Mouse (Mus musculus): ENCODE data around the gene Fhdc1.

Fhdc1 gene

DNA sequence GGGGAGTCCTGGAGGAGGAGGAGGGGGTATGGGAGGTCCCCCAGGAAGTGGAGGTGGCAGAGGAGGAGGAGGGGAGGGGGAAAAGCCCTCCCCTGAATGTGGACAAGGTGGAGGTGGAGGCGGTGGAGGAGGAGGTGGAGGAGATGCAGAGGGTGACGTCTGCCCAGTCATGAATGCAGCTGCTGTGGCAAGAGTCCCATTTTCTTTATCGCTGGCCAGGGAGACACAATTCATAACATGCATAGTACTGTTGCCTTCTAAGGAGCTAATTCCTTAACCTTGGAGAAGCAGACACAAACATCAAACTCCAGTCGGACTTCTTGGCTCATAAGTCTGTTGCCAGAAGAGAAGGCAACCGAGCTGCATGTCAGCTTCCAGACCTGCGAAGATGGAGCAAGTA lies 5.8 kb downstream of the Fhdc1 start:
- DNase-seq: no peak

DNA sequence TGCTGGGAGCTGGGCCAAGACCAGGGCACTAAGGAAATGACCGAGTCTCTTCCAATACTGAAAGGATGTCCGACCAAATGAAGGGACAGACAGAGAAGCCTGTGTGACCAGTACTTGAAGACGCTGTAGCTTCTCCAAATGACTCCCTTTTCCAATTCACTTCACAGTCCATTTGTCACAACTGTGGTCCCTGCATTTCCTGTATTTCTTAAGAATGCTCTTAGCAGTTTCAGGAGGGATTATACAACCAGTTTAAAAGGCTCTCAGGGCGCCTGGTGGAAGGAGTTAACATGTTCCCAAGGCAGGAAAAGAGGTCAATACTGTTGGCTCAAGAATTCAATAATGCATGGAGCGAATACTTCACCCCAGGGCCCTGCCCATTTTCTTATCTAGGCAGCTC lies 7.3 kb downstream of the Fhdc1 start:
- DNase-seq: no peak

DNA sequence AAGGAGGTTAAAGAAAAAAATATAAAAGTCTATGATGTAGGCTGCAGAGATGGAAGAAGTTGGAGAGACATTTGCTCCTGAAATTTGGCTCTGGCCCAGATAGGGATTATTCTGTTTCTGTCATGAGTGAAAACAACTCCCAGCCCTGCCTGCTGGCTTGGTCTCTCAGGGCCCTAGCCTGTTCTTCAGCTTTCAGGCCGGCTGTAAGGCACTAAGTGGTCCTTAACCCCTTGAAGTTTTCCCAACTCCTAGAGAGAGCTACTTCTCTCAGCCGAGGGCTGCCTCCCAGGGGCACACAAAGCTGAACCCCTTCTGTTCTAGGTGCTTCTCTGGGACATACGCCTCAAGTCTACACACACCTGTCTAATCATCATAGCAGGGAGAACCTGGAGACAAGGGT lies 7.7 kb downstream of the Fhdc1 start:
- no peak for DNase-seq

DNA sequence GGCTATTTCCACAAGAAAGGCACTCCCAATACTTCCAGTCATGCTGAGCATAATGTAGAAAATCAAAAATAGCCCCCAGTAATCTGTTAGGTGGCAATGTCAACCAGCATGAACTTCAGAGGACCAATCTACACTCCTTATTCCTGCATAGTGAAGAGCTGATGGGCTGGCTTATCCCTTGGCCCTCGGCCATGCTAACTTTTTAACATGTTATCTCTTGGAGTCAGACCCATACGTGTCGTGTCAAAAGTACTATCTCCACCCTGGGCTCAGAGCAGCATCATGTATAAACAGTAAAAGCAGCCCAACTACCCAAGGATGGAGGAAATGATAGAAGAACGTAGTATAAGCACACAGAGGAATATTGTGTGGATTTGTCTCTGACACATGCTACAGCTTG lies 9.1 kb downstream of the Fhdc1 start:
- no peak for DNase-seq

DNA sequence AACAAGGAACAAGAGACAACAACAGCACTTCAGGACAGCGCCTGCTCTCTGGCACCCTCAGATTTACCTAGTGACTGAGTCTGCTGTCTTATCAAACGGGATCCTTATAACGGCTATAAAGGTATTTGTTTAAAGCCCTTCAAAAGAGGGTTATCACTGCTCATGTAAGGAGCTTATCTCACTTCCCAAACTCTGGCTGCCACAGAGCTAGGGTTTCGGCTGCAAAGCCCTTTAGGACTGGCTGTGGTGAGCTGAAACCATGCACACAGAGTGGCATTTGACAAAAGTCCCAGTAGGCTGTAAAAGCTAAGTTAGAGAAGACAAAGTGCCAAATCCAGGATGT lies 12.1 kb downstream of the Fhdc1 start:
- no peak for DNase-seq

DNA sequence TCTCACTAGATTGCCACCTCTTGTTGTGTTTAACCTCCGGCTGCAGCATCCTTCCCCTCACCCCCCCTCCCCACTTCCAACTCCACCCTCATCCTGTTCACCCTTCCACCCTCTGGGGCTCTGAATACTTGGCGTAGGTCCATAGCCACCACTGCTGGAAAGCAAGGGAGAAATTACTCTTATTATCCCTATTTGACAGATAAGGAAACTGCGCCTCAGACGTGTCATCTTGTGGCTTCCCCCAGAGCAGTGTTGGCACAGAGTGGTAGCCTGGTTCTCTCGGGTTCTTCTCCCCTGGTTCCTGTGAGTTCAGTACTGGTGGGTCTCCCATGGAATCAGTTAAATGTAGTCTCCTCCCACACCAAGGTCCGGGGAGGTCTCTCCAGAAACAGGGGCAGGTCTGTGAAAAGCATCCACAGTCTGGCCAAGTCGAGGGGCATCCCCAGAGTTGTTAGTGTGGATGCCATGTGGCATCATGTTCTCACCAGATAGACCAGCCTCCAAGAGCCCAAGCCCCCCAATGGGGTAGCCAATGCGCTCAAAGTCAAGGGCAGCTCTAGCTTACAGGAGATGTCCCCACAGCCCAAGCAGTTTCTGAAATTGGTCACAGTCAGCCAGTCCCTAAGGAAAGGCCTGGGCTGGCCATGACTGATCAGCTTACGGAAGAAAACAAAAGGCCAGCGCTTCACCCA lies 12.7 kb downstream of the Fhdc1 start:
- no peak for DNase-seq

DNA sequence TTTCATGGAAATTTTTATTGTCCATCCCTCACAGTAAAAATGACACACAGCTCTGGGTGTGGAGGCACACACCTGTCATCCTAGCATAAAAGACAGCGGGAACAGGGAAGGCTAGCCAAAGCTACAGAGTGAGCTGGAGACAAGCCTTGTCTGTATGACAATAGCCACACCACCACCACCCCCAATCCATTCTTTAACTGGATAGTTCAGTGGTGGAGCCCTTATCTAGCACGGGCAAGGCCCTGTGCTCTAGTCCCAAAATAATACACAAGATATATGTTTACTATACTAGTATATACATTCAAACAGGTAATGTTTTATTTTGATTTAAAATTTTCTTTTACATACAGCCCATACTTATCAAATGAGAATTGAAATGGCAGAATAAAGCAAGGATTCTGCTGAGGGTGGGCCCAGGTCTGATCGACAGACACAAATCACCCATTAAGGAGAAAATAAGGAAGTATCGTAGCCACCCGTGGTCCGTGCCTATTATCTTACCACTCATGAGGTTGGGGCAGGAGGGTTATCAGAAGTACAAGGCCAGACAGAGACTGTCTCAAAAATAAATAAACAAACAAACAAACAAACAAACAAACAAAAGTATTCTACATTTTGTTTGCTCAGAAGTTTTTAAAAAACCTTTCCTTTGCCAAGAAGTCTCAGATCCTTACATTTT lies 14.3 kb downstream of the Fhdc1 start:
- no peak for DNase-seq

DNA sequence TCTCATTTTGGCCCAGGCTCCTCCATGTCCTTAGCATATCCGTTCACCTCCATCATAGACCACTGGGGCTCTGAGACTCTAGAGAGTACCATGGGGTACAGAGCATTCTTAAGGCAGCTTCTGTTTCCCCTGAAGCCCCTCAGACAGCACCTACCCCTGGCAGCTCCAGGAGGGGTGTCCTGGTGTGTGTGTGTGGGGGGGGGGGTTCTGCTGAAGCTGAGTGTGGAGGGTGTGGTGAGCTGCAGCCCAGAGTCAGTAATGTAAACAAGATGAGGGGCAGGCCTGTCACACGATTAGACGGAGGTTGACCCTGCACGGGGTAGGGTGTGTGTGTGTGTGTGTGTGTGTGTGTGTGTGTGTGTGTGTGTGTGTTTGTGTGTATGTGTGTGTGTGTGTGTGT lies 18.5 kb downstream of the Fhdc1 start:
- DNase-seq: no peak

DNA sequence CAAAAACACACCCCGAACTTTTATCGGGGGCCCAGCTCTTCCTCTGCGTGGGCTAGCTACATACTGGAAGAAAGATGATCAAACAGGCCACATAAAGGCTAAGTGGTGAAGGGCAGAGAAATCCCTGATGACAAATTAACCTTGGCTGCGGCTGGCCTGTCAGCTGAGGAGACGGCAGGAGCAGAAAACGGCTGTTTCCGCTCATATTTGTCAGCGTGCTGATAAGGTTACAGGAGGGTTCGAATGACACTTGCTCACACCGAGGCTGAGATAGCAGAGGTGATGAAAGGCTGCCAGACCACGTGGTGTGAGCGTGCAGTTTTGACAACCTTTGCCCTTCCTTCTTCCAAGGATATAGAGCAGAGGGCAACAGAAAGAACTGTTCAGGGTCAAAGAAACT lies 19.3 kb downstream of the Fhdc1 start:
- DNase-seq: no peak

DNA sequence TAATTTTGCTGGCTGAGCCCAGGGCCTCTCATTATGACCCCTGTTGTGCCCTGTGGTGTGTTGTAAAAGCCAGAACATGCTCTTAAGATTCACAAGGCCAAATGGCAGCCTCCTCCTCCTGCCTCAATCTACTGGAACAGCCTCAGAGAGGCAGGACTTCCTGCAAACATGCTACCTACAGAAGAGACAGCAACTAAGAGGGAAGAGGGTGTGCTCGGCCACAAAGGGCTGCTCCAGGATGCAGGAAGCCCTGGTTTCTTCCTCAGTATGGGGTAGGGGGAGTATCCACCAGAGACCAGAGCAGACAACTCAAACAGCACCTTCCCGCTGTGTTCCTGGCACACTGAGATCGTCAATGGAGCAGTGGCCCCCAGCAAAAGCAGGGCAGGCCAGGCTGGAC lies 19.7 kb downstream of the Fhdc1 start:
- no peak for DNase-seq

DNA sequence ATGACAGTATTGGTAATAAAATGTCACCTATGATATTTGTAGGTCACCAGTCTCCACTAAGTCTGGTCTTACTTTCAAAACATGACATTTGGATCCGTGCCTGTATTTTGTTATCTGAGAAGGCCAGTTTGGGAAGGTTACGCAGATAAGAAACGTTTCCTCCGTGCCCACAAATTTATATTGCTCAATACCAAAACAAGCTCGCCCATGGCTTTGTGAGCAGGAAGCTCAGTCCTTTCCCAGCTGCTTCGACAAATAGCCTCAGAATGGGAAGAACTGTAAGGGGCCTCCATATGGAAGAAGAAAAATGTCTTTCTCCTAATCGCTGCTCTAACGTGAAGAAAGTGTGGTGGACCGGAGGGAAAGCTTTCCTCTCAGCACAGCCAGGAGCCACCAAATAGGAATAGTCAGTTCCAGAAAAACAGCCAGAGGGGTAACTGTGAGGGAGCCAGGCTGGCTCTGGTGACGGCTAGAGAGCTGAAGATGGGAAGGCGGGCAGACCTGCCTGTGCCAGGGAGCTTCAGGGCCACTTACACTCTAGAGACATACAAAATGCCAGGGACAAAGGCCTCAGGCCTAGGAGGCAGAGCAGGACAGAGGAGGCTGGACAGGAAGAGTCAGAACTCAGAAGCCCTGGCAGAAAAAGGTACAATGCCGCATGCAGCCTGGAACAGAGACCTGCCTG lies 24.4 kb downstream of the Fhdc1 start:
- no peak for DNase-seq

DNA sequence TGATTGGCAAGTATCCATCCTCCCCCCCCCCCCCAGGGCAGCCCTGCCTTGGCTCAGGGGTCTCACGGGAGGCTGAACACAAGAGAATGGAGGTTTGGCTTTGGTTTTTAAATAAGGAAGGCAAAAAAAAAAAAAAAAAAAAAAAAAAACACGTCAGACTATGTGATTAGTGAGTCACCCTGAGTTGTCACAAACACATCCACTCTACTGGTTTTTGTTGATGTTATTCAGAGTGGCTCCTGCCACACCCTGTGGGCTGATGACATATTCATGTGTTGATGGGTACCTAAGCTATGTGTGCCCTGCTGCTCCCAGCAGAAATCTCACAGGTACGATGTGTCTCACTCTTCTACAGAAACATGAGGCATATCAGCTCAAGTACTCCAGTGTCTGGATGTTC lies 29.6 kb downstream of the Fhdc1 start:
- DNase-seq: no peak

DNA sequence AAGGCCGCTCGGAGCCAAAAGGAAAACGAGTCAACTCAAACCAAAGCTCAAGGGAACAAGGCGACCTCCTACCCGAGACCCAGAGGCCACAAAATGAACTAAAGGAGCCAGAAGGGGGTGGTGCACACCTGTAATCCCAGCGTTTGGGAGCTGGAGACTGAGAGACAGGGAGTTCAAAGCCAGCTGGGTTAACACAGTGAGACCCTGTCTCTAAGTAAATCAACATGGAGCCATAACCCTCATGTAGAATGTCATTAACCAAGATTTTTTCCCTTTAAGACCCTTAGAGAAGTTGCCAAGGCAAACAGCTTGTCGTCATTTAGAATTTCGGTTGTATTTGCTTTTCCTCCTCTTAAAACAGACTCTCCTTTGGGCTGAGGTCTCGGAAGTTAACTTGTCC lies 31.2 kb downstream of the Fhdc1 start:
- no peak for DNase-seq

DNA sequence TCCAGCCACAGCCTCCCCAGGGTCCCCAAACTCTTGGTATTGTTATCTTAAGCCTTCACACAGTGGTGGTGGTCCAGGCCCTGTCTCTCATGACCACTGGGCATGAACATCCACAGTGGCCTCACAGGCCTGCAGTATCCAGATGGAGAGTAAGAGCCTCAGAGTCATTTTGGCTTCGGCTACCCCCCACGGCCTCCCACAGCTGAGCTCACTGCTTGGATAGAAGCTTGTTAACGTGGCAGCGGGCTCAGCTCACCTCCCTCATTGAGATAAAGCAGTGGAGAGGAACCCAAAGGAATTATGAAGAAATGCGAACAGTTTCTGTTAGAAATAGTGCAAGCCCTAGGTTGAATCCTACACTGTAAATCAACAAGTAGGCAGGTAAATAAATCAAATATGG lies 32.4 kb downstream of the Fhdc1 start:
- DNase-seq: no peak

DNA sequence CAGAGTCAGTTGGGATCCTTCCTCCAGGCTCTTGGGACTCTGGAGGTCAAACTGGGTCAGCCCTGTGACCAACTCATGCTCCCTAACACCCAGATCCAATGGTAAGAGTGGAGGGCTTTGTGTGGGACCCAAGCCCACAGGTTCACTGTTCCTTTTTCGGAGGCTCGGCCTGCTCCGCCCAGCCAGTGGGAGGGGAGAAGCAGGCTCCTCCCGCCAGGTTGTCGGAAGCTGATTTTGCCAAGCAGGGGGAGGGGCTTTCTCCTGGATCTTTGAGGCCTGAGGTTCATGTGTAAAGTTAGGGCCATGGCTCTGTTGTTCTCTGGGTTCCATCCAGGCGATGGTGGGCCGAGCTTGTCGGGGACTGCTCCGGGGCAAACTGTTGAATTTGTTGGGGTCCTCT lies 34.4 kb downstream of the Fhdc1 start:
- no peak for DNase-seq

DNA sequence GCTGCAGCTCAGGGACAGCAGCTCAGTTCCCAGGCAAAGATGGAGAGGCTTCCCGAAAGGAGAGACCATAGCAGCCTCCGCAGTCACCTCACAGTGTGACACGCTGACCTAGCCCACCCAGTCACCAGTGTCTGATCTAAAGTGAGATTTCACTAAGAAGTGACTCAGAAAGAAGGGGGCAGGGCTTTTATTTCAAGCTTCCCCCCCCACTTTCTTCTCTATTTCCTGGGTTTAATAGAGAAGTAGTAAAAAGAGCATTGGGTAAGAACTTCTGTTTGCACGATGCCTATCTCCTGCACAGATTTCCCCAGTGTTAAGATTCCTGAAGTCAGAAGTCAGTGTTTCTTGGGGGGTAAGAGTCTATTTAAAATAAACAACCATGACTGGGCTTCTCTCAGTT lies 37.3 kb downstream of the Fhdc1 start:
- no peak for DNase-seq

DNA sequence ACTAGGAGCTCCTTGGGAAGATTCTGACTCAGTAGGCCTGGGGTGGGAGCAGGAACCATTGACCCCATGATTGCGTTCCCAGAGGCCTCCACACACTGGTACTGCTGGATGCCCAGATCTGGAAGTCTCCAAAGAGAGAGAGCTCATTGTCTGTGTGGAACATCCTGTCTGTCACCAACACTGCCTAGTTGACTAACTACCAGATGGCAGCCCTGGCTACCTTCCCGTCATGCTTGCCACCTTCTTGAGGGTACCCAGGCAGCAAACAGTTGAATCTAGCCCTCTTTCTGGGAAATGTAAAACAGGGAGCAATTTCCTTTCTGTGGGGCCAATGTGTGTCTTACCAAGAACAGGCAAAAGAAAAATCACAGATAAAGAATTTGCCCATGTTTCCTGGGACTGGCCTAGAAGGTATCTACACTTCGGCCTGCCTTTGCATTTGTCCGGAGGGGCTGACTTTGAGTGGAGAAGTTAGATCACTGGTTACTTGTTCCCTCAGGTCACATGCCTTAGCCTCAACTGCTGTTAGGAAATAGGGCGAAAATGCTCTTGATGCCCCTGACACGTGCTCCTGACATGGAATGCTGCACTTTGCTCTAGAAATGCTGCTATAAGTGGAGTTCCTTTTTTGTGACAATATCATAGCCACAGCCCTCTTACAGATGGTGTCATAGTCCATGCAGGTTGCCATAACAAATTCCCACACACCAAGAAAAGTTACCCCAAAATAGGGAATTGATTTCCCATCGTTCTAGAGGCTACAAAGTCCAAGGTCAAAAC lies 40.6 kb downstream of the Fhdc1 start:
- DNase-seq: no peak

DNA sequence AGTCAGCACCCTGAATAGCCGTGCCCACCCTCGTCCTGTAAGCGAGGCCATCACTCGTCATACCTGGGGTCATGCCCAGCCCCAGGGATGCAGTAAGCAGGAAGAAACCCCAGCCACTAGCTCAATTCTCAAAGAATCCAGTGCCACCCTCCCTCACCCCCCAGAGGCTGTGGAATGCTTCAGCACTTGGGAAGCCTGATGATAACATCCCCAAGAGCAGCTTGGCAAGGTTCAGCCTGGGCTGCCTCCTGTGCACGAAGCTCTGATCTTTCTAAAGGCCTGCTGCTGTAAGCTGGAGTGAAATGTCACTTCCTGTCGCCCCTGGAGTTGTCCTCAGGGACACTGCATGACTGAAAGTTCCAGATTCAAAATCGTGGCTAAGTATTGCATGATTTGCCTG lies 41.4 kb downstream of the Fhdc1 start:
- no peak for DNase-seq

DNA sequence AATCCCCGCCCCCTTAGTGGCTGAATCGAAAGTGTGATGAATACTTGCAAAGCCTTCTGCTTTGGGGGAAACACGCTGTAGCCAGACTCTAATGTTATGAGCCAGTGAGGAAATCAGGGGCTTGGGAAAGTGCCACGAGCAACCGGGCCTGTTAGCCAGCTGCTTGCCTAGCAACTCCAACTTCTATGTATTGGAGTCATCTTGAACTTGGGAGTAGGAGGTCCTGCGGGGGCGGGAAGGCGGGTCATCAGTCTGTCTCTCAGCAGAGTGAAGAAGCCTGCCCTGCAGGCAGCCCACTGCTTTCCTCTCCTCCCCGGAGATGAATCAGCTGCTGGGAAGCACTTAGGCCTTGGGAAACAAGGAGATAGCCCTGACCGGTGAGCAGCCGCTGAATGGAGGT lies 42.1 kb downstream of the Fhdc1 start:
- DNase-seq: no peak

DNA sequence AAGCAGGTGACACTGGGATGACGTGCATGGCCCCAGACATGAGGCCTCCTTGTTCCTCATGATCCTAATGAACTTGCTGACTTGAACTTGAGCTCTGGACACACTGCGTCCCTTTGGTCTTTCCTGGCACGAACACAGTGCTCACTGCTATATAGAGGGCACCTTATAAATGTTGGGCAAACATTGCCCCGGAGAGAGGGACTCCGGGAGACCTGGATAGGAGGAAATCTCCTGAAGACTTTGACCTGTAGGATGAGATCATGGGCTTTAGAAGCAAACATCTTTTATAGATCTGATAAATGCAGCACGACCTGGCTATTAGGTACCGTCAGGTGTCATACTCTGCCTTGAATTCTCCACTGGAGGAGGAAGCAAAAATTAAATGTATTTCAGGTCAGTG lies 43.3 kb downstream of the Fhdc1 start:
- DNase-seq: no peak

DNA sequence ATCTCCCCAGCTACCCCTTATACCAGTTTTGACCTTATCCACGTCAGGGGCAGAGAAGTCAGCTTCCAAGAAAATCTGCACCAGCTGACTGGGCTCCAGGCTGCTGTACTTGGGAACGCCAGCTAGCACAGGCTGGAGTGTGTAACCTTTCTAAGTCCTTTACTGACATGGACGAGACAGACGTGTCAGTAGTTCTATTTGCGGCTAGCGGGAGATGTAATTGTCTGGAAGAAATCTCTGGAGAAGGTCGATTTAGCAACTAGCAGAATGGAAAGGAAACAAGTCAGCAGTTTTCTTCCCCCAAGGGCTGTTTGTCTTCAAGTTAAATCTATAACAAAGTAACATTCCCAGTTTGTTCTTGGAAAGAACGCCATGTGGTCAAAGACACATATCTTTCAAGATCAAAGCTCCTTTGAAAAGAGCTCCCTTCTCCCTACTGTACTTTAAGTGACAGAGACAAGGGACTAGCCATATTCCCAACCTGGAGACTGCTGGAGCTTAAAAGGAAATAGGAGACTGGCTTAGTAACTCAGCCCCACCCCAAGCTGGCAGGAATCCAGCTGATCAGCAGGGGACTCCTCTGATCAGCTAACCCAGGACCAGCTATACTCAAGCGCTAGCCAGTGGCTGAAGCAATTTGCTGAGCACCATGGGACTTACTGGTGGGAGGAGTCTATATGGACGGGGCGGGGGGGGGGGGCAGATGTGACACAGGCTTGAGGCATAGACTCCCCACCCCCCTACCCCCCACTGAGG lies 44.8 kb downstream of the Fhdc1 start:
- no peak for DNase-seq

DNA sequence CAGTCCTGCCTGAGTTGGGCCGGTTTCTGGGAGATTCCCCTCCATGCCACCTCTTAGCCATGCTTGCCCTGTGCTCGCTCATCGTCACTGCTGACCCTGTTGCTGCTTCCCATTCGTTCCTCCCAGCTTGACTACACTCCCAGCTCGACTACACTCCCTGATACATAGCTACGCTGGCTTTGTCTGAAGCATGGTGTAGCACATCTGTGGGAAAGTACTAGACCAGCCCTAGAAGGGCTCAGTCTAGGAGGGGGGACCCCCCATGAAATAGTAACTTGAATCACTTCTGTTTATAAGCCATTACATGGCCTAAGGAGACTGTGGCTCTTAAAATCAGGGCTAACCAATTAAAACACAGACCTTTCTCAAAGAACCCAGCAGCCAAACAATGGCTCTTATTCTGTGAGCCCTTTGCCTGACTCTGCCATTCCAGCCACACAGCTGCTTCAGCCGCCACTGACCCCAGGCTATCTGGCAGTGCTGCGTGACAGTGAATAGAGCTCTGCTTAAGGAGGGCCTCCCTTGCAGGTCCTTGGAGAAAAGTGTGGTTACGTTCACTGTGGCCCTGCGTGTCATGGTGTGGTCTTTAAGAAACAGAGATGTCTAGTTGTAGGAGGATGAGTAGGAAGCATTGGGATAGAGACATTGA lies 47.3 kb downstream of the Fhdc1 start:
- no peak for DNase-seq
